Comparison of ENCODE assay signal across 16 mouse cellular contexts in genomic region chr9:61310574-61310973, GRCm38 (mm10).
DNase-seq lines count a peak whose midpoint lies in the region; ATAC-seq lines count a peak whose summit lies in the region.
"Had no signal": no experiment of that assay in that cellular context is flagged by ENCODE, and none has a peak within 500 bp of the region (broad histone marks: within the 10 kb centered on the region; RNA-seq: fewer than 3 reads in every experiment).

No protein-coding gene starts in this region.

- no peak overlapping the region for H3K4me3 ChIP-seq in midbrain, embryonic 10.5 days
- H3K4me3 ChIP-seq in midbrain, embryonic 13.5 days (replicated peaks) = no peak overlapping the region
- H3K4me3 ChIP-seq in liver, embryonic 12.5 days = no peak overlapping the region
- H3K4me3 ChIP-seq in liver, embryonic 16.5 days (ENCODE audit: low read depth, low read length) = no peak overlapping the region
- no peak overlapping the region for H3K4me3 ChIP-seq in embryonic facial prominence, embryonic 10.5 days
- H3K4me3 ChIP-seq in forebrain, embryonic 16.5 days (replicated peaks; ENCODE audit: low read length) = no peak overlapping the region
- H3K4me3 ChIP-seq: embryonic facial prominence, embryonic 13.5 days; forebrain, embryonic 12.5 days; gastrocnemius, adult 2 months; heart, embryonic 12.5 days; hindbrain, embryonic 15.5 days had no signal

- H3K27me3 ChIP-seq in midbrain, embryonic 10.5 days (ENCODE audit: low read depth, poor library complexity, severe bottlenecking) = peaks cover 77% of the 10 kb centered on the region
- peaks cover 47% of the 10 kb centered on the region; the same call in 1 of the 2 replicates for H3K27me3 ChIP-seq in midbrain, embryonic 13.5 days
- H3K27me3 ChIP-seq in liver, embryonic 12.5 days (replicated peaks) = peaks cover 75% of the 10 kb centered on the region
- H3K27me3 ChIP-seq in liver, embryonic 16.5 days (ENCODE audit: control insufficient read depth, insufficient read depth, low read depth, low read length) = peaks cover 5% of the 10 kb centered on the region; the same call in 1 of the 2 replicates
- peaks cover 78% of the 10 kb centered on the region for H3K27me3 ChIP-seq in embryonic facial prominence, embryonic 10.5 days (replicated peaks; ENCODE audit: low read depth, poor library complexity, severe bottlenecking)
- H3K27me3 ChIP-seq in forebrain, embryonic 16.5 days (replicated peaks; ENCODE audit: control insufficient read depth, insufficient read depth, low read length) = no peaks in the 10 kb centered on the region; the same call in 1 of the 2 replicates
- H3K27me3 ChIP-seq: hindbrain, embryonic 15.5 days had no signal

- H3K4me1 ChIP-seq in midbrain, embryonic 10.5 days = peaks cover 54% of the 10 kb centered on the region
- peaks cover 47% of the 10 kb centered on the region for H3K4me1 ChIP-seq in midbrain, embryonic 13.5 days (replicated peaks)
- H3K4me1 ChIP-seq in liver, embryonic 12.5 days = peaks cover 44% of the 10 kb centered on the region
- H3K4me1 ChIP-seq in liver, embryonic 16.5 days (ENCODE audit: control insufficient read depth, low read depth, low read length) = peaks cover 2% of the 10 kb centered on the region
- H3K4me1 ChIP-seq in embryonic facial prominence, embryonic 10.5 days = peaks cover 45% of the 10 kb centered on the region
- peaks cover 13% of the 10 kb centered on the region for H3K4me1 ChIP-seq in forebrain, embryonic 16.5 days (replicated peaks; ENCODE audit: control insufficient read depth, insufficient read depth, low read length)

- H3K9me3 ChIP-seq in midbrain, embryonic 10.5 days (replicated peaks) = no peaks in the 10 kb centered on the region
- no peaks in the 10 kb centered on the region for H3K9me3 ChIP-seq in midbrain, embryonic 13.5 days
- no peaks in the 10 kb centered on the region for H3K9me3 ChIP-seq in liver, embryonic 12.5 days (replicated peaks)
- no peaks in the 10 kb centered on the region for H3K9me3 ChIP-seq in liver, embryonic 16.5 days (replicated peaks; ENCODE audit: control insufficient read depth, low read length)
- H3K9me3 ChIP-seq in embryonic facial prominence, embryonic 10.5 days = no peaks in the 10 kb centered on the region
- H3K9me3 ChIP-seq in forebrain, embryonic 16.5 days (ENCODE audit: control insufficient read depth, low read length) = no peaks in the 10 kb centered on the region
- H3K9me3 ChIP-seq: embryonic facial prominence, embryonic 13.5 days; forebrain, embryonic 12.5 days; heart, embryonic 12.5 days; hindbrain, embryonic 15.5 days had no signal

- no peak for DNase-seq in midbrain, embryonic 10.5 days (ENCODE audit: low spot score)
- DNase-seq in embryonic facial prominence, embryonic 10.5 days (ENCODE audit: low spot score) = no peak
- no peak for DNase-seq in adipocyte (ENCODE audit: low spot score)
- DNase-seq: adrenal gland, postnatal 25 days; cerebellum, adult 2 months; cerebellum, postnatal 14 days; gastrocnemius, adult 2 months; gastrocnemius, postnatal 25 days had no signal

- no peak overlapping the region for H3K9ac ChIP-seq in midbrain, embryonic 13.5 days (replicated peaks)
- peak overlapping the region; percentile 7; the same call in 1 of the 2 replicates for H3K9ac ChIP-seq in liver, embryonic 12.5 days
- H3K9ac ChIP-seq in liver, embryonic 16.5 days (ENCODE audit: low read depth, low read length) = no peak overlapping the region
- no peak overlapping the region for H3K9ac ChIP-seq in forebrain, embryonic 16.5 days (replicated peaks; ENCODE audit: low read depth, low read length)
- H3K9ac ChIP-seq: embryonic facial prominence, embryonic 13.5 days; forebrain, embryonic 12.5 days; heart, embryonic 12.5 days; hindbrain, embryonic 15.5 days had no signal

- no peaks in the 10 kb centered on the region for H3K36me3 ChIP-seq in midbrain, embryonic 10.5 days
- H3K36me3 ChIP-seq in midbrain, embryonic 13.5 days = no peaks in the 10 kb centered on the region
- no peaks in the 10 kb centered on the region for H3K36me3 ChIP-seq in liver, embryonic 12.5 days
- H3K36me3 ChIP-seq in liver, embryonic 16.5 days (ENCODE audit: control insufficient read depth, insufficient read depth) = no peaks in the 10 kb centered on the region
- no peaks in the 10 kb centered on the region for H3K36me3 ChIP-seq in embryonic facial prominence, embryonic 10.5 days (replicated peaks)
- no peaks in the 10 kb centered on the region for H3K36me3 ChIP-seq in forebrain, embryonic 16.5 days (ENCODE audit: control insufficient read depth, insufficient read depth)
- H3K36me3 ChIP-seq: embryonic facial prominence, embryonic 13.5 days; forebrain, embryonic 12.5 days; heart, embryonic 12.5 days; hindbrain, embryonic 15.5 days had no signal

- 52% methylated on average over 5 of the region's 5 CpGs for WGBS in midbrain, embryonic 10.5 days
- 62% methylated on average over 5 of the region's 5 CpGs for WGBS in midbrain, embryonic 13.5 days
- WGBS in liver, embryonic 12.5 days (ENCODE audit: insufficient replicate concordance) = 18% methylated on average over 5 of the region's 5 CpGs
- WGBS in liver, embryonic 16.5 days (ENCODE audit: insufficient replicate concordance) = 30% methylated on average over 5 of the region's 5 CpGs
- WGBS in embryonic facial prominence, embryonic 10.5 days = 78% methylated on average over 5 of the region's 5 CpGs
- 81% methylated on average over 5 of the region's 5 CpGs for WGBS in forebrain, embryonic 16.5 days

- no peak for ATAC-seq in midbrain, embryonic 13.5 days
- ATAC-seq in liver, embryonic 12.5 days = peak; percentile 77
- ATAC-seq in liver, embryonic 16.5 days (ENCODE audit: low read depth) = peak; percentile 40; the same call in 1 of the 2 replicates
- ATAC-seq in forebrain, embryonic 16.5 days = no peak

- H3K27ac ChIP-seq in midbrain, embryonic 10.5 days (replicated peaks) = 0 out of 2 replicates have a peak overlapping the region, but pooled peaks have one; percentile 46
- H3K27ac ChIP-seq in midbrain, embryonic 13.5 days = no peak overlapping the region
- H3K27ac ChIP-seq in liver, embryonic 12.5 days = no peak overlapping the region
- no peak overlapping the region for H3K27ac ChIP-seq in liver, embryonic 16.5 days (ENCODE audit: low read length)
- H3K27ac ChIP-seq in embryonic facial prominence, embryonic 10.5 days (replicated peaks) = no peak overlapping the region
- no peak overlapping the region for H3K27ac ChIP-seq in forebrain, embryonic 16.5 days (ENCODE audit: low read length)
- H3K27ac ChIP-seq: embryonic facial prominence, embryonic 13.5 days; forebrain, embryonic 12.5 days; gastrocnemius, adult 2 months; hindbrain, embryonic 15.5 days had no signal

- H3K4me2 ChIP-seq in midbrain, embryonic 13.5 days (replicated peaks) = no peak overlapping the region
- H3K4me2 ChIP-seq in liver, embryonic 12.5 days = peak overlapping the region; percentile 37
- H3K4me2 ChIP-seq in liver, embryonic 16.5 days (ENCODE audit: low read depth, low read length) = no peak overlapping the region
- no peak overlapping the region for H3K4me2 ChIP-seq in forebrain, embryonic 16.5 days (ENCODE audit: low read length)
- H3K4me2 ChIP-seq: embryonic facial prominence, embryonic 13.5 days; forebrain, embryonic 12.5 days; heart, embryonic 12.5 days; hindbrain, embryonic 15.5 days had no signal

Comparison
In these comparisons a context has a peak if more than half of its experiments do, and no peak if none do; other contexts are left out.
1. ATAC-seq: peak in liver, embryonic 12.5 days (single experiment) and liver, embryonic 16.5 days (single experiment); none in midbrain, embryonic 13.5 days (single experiment) and forebrain, embryonic 16.5 days (single experiment).